14 mouse cellular contexts compared by ENCODE assay signal in the genomic region with DNA sequence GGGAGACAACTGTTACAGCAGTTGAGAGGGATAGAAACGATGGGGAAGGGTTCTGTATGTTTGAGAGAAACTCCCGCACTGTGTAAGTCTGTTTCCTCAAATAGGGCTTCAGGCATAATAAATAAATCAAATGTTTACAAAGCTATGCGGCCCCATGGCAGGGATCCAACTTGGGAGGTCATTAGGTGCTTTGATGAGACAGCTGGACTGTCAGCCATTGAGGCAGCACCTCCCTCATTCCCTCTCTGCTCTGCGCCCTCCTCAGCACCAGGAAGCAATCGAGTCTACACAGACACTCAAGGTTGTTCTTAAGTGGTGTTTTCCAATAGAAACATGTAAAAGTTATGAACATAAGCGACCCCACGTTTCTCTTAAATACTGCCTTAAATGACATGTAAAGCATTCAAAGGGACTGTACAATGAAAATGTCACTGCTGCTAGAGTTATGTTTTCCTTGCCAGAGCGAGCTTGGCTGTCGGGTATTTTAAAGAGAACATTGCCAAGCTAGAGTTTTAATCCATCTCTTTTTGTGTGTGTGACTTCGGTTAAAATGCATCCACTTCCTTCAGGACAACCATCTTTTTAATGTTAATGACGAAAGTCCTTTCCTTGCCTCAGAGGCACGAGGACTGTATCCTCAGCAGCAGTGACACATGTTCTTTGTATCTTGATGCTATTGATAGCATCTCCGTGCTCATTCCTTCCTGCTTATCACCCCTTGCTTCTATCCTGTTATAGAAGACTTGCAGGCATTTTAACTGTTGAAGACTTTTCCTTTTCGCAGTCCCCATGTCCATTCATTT.
DNase-seq lines count a peak whose midpoint lies in the region; ATAC-seq lines count a peak whose summit lies in the region.
"Had no signal": no experiment of that assay in that cellular context is flagged by ENCODE, and none has a peak within 500 bp of the region (broad histone marks: within the 10 kb centered on the region; RNA-seq: fewer than 3 reads in every experiment).

No protein-coding gene starts in this region.

- no peak for DNase-seq in kidney, adult 18-20 months
- DNase-seq in lung, adult 18-20 months = no peak
- peak; percentile 39 for DNase-seq in testis, postnatal 10 days (ENCODE audit: low spot score)
- DNase-seq in testis, postnatal 14 days (ENCODE audit: low spot score) = no peak
- no peak for DNase-seq in gastrocnemius, postnatal 4 days (ENCODE audit: low spot score in 2 of 2)
- DNase-seq: cerebellum, adult 8-10 months; layer of hippocampus, postnatal 36 days; liver, embryonic 13.5 days had no signal

- no peaks in the 10 kb centered on the region for H3K4me1 ChIP-seq in kidney, embryonic 14.5 days (ENCODE audit: control insufficient read depth, insufficient read depth, low read length)
- 0 out of 2 replicates have a peak, but pooled peaks cover 6% of the 10 kb centered on the region for H3K4me1 ChIP-seq in lung, embryonic 16.5 days (replicated peaks; ENCODE audit: control insufficient read depth, insufficient read depth, low read length)
- H3K4me1 ChIP-seq: embryonic facial prominence, embryonic 13.5 days; heart, embryonic 15.5 days; liver, embryonic 13.5 days had no signal

- no peaks in the 10 kb centered on the region for H3K9me3 ChIP-seq in kidney, embryonic 14.5 days (ENCODE audit: control insufficient read depth, low read length)
- no peaks in the 10 kb centered on the region for H3K9me3 ChIP-seq in lung, embryonic 16.5 days (ENCODE audit: control insufficient read depth, low read length)
- H3K9me3 ChIP-seq: embryonic facial prominence, embryonic 13.5 days; heart, embryonic 15.5 days; hindbrain, embryonic 12.5 days; limb, embryonic 10.5 days; liver, embryonic 13.5 days had no signal

- H3K4me2 ChIP-seq in kidney, embryonic 14.5 days (replicated peaks; ENCODE audit: low read depth, low read length) = no peak overlapping the region; the same call in 1 of the 2 replicates
- peak overlapping the region; percentile 14; the same call in 1 of the 2 replicates for H3K4me2 ChIP-seq in lung, embryonic 16.5 days (ENCODE audit: low read depth, low read length)
- H3K4me2 ChIP-seq: embryonic facial prominence, embryonic 13.5 days; heart, embryonic 15.5 days; hindbrain, embryonic 12.5 days; liver, embryonic 13.5 days had no signal

- no peaks in the 10 kb centered on the region for H3K27me3 ChIP-seq in kidney, embryonic 14.5 days (ENCODE audit: control insufficient read depth, insufficient read depth, low read length)
- no peaks in the 10 kb centered on the region for H3K27me3 ChIP-seq in lung, embryonic 16.5 days (ENCODE audit: control insufficient read depth, insufficient read depth, low read depth, low read length)
- H3K27me3 ChIP-seq: embryonic facial prominence, embryonic 13.5 days; heart, embryonic 15.5 days; hindbrain, embryonic 12.5 days; liver, embryonic 13.5 days had no signal

- no peaks in the 10 kb centered on the region for H3K36me3 ChIP-seq in kidney, embryonic 14.5 days (ENCODE audit: control insufficient read depth, insufficient read depth, low read length)
- no peaks in the 10 kb centered on the region for H3K36me3 ChIP-seq in lung, embryonic 16.5 days (ENCODE audit: control insufficient read depth, insufficient read depth, low read length)
- H3K36me3 ChIP-seq: embryonic facial prominence, embryonic 13.5 days; heart, embryonic 15.5 days; hindbrain, embryonic 12.5 days; limb, embryonic 10.5 days; liver, embryonic 13.5 days had no signal

- 49% methylated on average over 14 of the region's 14 CpGs for WGBS in kidney, embryonic 14.5 days
- WGBS in lung, embryonic 16.5 days = 31% methylated on average over 14 of the region's 14 CpGs

- ATAC-seq in kidney, embryonic 14.5 days (ENCODE audit: low FRiP score, low TSS enrichment) = peak; percentile 75; the same call in 1 of the 2 replicates
- peak; percentile 79 for ATAC-seq in lung, embryonic 16.5 days (ENCODE audit: low read depth)

- H3K9ac ChIP-seq in kidney, embryonic 14.5 days (ENCODE audit: low read depth, low read length) = no peak overlapping the region
- H3K9ac ChIP-seq in lung, embryonic 16.5 days (ENCODE audit: low read length) = no peak overlapping the region
- H3K9ac ChIP-seq: embryonic facial prominence, embryonic 13.5 days; heart, embryonic 15.5 days; hindbrain, embryonic 12.5 days; liver, embryonic 13.5 days had no signal

- H3K27ac ChIP-seq in kidney, embryonic 14.5 days (ENCODE audit: low read depth, low read length) = no peak overlapping the region
- H3K27ac ChIP-seq in lung, embryonic 16.5 days (ENCODE audit: low read length) = no peak overlapping the region
- H3K27ac ChIP-seq: embryonic facial prominence, embryonic 13.5 days; heart, embryonic 15.5 days; hindbrain, embryonic 12.5 days; limb, embryonic 10.5 days; liver, embryonic 13.5 days had no signal

- no peak overlapping the region for H3K4me3 ChIP-seq in kidney, embryonic 14.5 days (ENCODE audit: low read length)
- H3K4me3 ChIP-seq in lung, embryonic 16.5 days (ENCODE audit: low read length) = no peak overlapping the region
- H3K4me3 ChIP-seq: embryonic facial prominence, embryonic 13.5 days; heart, embryonic 15.5 days; hindbrain, embryonic 12.5 days; limb, embryonic 10.5 days; liver, embryonic 13.5 days had no signal
